Mouse (Mus musculus): ENCODE data around the gene 4930578G10Rik.

Gene 4930578G10Rik

GRCm38 (mm10) chr4:42888806-42889205 lies 153.5 kb downstream of the 4930578G10Rik start:
- POLR2A ChIA-PET, result no interaction called here
- CTCF ChIA-PET, result interaction anchor here in 1 of 4 experiments (1.1 kb wide), 1 partner anchor 65 kb away, joined by 4 read pairs; no protein-coding TSS in a partner anchor

DNA sequence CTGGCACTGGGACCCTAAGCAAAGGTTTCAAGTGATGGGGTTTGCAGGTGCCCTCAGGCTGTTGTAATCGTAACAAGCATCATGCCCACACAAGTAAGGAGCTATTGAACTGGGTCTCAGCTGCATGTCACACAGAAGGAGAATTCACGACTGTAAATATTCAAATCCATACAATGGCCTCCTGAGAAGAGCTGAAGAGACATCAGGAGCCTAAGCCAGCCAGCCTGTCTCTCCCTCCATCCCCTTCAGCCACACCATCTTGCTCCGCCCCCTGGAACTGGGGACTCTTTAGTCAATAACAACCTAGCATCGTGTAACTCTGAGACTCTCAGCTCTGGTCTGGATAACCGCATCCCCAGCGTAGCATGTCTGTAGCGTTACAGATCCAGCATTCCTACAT lies 155.8 kb downstream of the 4930578G10Rik start:
- CTCF ChIA-PET, result interaction anchor here in 1 of 4 experiments (0.9 kb wide), 1 partner anchor 54 kb away, joined by 5 read pairs; no protein-coding TSS in a partner anchor
- POLR2A ChIA-PET, result no interaction called here

- ChIA-PET CTCF (no interaction called here), POLR2A (interaction anchor here in 1 of 4 experiments (1.4 kb wide), 1 partner anchor 10 kb away, joined by 3 read pairs; no protein-coding TSS in a partner anchor)
Observed at GRCm38 (mm10) chr4:42895118-42895517, 159.8 kb downstream of the 4930578G10Rik start.

Data from embryonic stem cell, embryonic (primary cell).